Mouse (Mus musculus) cortical plate, adult 2 months (tissue): Measurements from ENCODE around the gene Ccdc126.

Experiments used
- CTCF ChIP-seq: fragments of 200-500 bp; IDR thresholded peaks from 2 replicates; pipeline ENCODE4 v1.5.1; 2011; ENCODE audit warnings: mild to moderate bottlenecking, control low read depth, low read length; ENCODE audit not compliant: insufficient read depth; ENCODE audit errors: extremely low read depth
- POLR2A ChIP-seq: fragments of 200-500 bp; IDR thresholded peaks from 2 replicates; pipeline ENCODE4 v1.6.1; 2011; ENCODE audit warnings: mild to moderate bottlenecking, low read length, control low read depth; ENCODE audit not compliant: insufficient read depth; ENCODE audit errors: extremely low read depth

DNA sequence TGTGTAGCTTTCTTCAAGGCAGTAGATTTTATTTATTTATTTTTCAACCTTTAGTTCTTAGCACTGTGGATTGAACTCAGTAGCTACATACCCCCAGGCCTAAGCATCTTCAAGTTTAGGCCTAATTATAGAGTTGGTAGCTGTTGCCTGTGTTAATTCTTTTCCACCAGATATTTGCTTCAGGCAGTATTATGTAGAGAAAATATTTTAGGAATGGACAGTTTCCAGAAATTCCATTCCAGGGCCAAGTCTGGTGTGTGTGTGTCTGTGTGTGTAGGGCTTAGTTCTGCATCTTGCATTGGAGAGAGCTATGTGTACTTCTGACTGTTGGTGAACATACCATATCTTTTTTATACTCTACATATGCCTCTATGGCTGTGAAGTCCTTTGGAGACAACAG is 3.0 kb downstream of the Ccdc126 start:
- no peak for TF ChIP-seq POLR2A
- TF ChIP-seq CTCF: no peak
